In genomic region chr9:48834541-48835411, GRCm38 (mm10) we compare ENCODE assay signal across 8 mouse cellular contexts. TPM values are rescaled to one million over a fixed set of nuclear protein-coding genes. Genes with fewer than 3 reads are reported as not detected.
DNase-seq lines count a peak whose midpoint lies in the region; ATAC-seq and TF ChIP-seq lines count a peak whose summit lies in the region.

No protein-coding gene starts in this region.

- H3K4me3 ChIP-seq in lung, adult 2 months (replicated peaks; ENCODE audit: extremely low read depth, low read depth, low read length): peak overlapping the region; percentile 94
- H3K4me3 ChIP-seq in bone marrow, adult 2 months (replicated peaks; ENCODE audit: control insufficient read depth, low read depth, low read length): peak overlapping the region; percentile 60
- peak overlapping the region; percentile 71 for H3K4me3 ChIP-seq in forebrain, embryonic 15.5 days
- peak overlapping the region; percentile 79 for H3K4me3 ChIP-seq in hindbrain, postnatal 0 days (ENCODE audit: low read length)
- peak overlapping the region; percentile 64 for H3K4me3 ChIP-seq in liver, embryonic 11.5 days (ENCODE audit: low read depth, low read length)
- peak overlapping the region; percentile 67 for H3K4me3 ChIP-seq in neural tube, embryonic 14.5 days (ENCODE audit: low read depth, low read length)

- DNase-seq in lung, adult 2 months: peak; percentile 68
- DNase-seq in lung, adult 18-20 months: no peak
- peak; percentile 57 for DNase-seq in hindbrain, postnatal 0 days (ENCODE audit: low spot score)
- DNase-seq in liver, embryonic 11.5 days (ENCODE audit: low spot score): peak; percentile 67
- DNase-seq in T-cell, adult 2 months (ENCODE audit: low spot score): no peak

- peak overlapping the region; percentile 100 for H3K4me2 ChIP-seq in forebrain, embryonic 15.5 days (replicated peaks)
- peak overlapping the region; percentile 100 for H3K4me2 ChIP-seq in hindbrain, postnatal 0 days (ENCODE audit: low read depth, low read length)
- peak overlapping the region; percentile 93 for H3K4me2 ChIP-seq in liver, embryonic 11.5 days
- peak overlapping the region; percentile 98 for H3K4me2 ChIP-seq in neural tube, embryonic 14.5 days (ENCODE audit: low read depth, low read length)

- TF ChIP-seq CTCF in lung, adult 2 months (IDR thresholded peaks at IDR 0.05; ENCODE audit: insufficient read depth, low read length): no peak
- TF ChIP-seq CTCF in bone marrow, adult 2 months (IDR thresholded peaks at IDR 0.05; ENCODE audit: control insufficient read depth, insufficient read depth, low read length): no peak
- no peak for TF ChIP-seq CTCF in hindbrain, postnatal 0 days (IDR thresholded peaks at IDR 0.05; ENCODE audit: low read depth)

- peak; percentile 38; the same call in 1 of the 2 replicates for TF ChIP-seq POLR2A in lung, adult 2 months (IDR thresholded peaks at IDR 0.05; ENCODE audit: borderline replicate concordance, extremely low read depth, low read depth, low read length)
- TF ChIP-seq POLR2A in bone marrow, adult 2 months (IDR thresholded peaks at IDR 0.05; ENCODE audit: borderline replicate concordance, control insufficient read depth, low read depth, low read length): no peak

- peak overlapping the region; percentile 62 for H3K9ac ChIP-seq in forebrain, embryonic 15.5 days (replicated peaks)
- H3K9ac ChIP-seq in hindbrain, postnatal 0 days (replicated peaks; ENCODE audit: low read length): peak overlapping the region; percentile 70
- peak overlapping the region; percentile 44 for H3K9ac ChIP-seq in liver, embryonic 11.5 days (ENCODE audit: low read depth, low read length)
- peak overlapping the region; percentile 66 for H3K9ac ChIP-seq in neural tube, embryonic 14.5 days (replicated peaks; ENCODE audit: low read depth, low read length)

- H3K27me3 ChIP-seq in forebrain, embryonic 15.5 days: peaks cover 44% of the 10 kb centered on the region
- 0 out of 2 replicates have a peak, but pooled peaks cover 4% of the 10 kb centered on the region for H3K27me3 ChIP-seq in hindbrain, postnatal 0 days (ENCODE audit: insufficient read depth, low read length)
- peaks cover 84% of the 10 kb centered on the region for H3K27me3 ChIP-seq in liver, embryonic 11.5 days (replicated peaks; ENCODE audit: control insufficient read depth, insufficient read depth, low read length)
- 0 out of 2 replicates have a peak, but pooled peaks cover 2% of the 10 kb centered on the region for H3K27me3 ChIP-seq in neural tube, embryonic 14.5 days (ENCODE audit: control insufficient read depth, insufficient read depth, low read length)

- no peak overlapping the region; the same call in 1 of the 2 replicates for H3K27ac ChIP-seq in bone marrow, adult 2 months (ENCODE audit: control insufficient read depth, insufficient read depth, low read depth, low read length, poor library complexity)
- no peak overlapping the region for H3K27ac ChIP-seq in forebrain, embryonic 15.5 days (replicated peaks)
- no peak overlapping the region for H3K27ac ChIP-seq in hindbrain, postnatal 0 days
- H3K27ac ChIP-seq in liver, embryonic 11.5 days (ENCODE audit: low read depth, low read length): no peak overlapping the region
- no peak overlapping the region for H3K27ac ChIP-seq in neural tube, embryonic 14.5 days (ENCODE audit: low read depth, low read length)

- peaks cover 20% of the 10 kb centered on the region for H3K4me1 ChIP-seq in lung, adult 2 months (ENCODE audit: control insufficient read depth, insufficient read depth, low read length)
- H3K4me1 ChIP-seq in bone marrow, adult 2 months (ENCODE audit: control insufficient read depth, insufficient read depth, low read length): no peaks in the 10 kb centered on the region
- H3K4me1 ChIP-seq in forebrain, embryonic 15.5 days: peaks cover 32% of the 10 kb centered on the region
- 0 out of 2 replicates have a peak, but pooled peaks cover 15% of the 10 kb centered on the region for H3K4me1 ChIP-seq in hindbrain, postnatal 0 days (ENCODE audit: insufficient read depth, low read length)
- H3K4me1 ChIP-seq in liver, embryonic 11.5 days (replicated peaks; ENCODE audit: control insufficient read depth, insufficient read depth, low read length): peaks cover 14% of the 10 kb centered on the region
- peaks cover 22% of the 10 kb centered on the region; the same call in 1 of the 2 replicates for H3K4me1 ChIP-seq in neural tube, embryonic 14.5 days (ENCODE audit: control insufficient read depth, insufficient read depth, low read length)

- ATAC-seq in forebrain, embryonic 15.5 days (replicated peaks): peak; percentile 39; the same call in 1 of the 2 replicates
- no peak; the same call in 1 of the 2 replicates for ATAC-seq in hindbrain, postnatal 0 days
- no peak for ATAC-seq in liver, embryonic 11.5 days (replicated peaks; ENCODE audit: low FRiP score)
- no peak; the same call in 1 of the 2 replicates for ATAC-seq in neural tube, embryonic 14.5 days (ENCODE audit: low read depth)

- 2% methylated on average over 65 of the region's 65 CpGs for WGBS in lung, adult 2 months
- WGBS in bone marrow, adult 2 months: 2% methylated on average over 65 of the region's 65 CpGs
- WGBS in forebrain, embryonic 15.5 days: under 1% methylated on average over 65 of the region's 65 CpGs
- WGBS in hindbrain, postnatal 0 days: under 1% methylated on average over 65 of the region's 65 CpGs
- under 1% methylated on average over 65 of the region's 65 CpGs for WGBS in liver, embryonic 11.5 days
- under 1% methylated on average over 63 of the region's 65 CpGs for WGBS in neural tube, embryonic 14.5 days

- H3K9me3 ChIP-seq in forebrain, embryonic 15.5 days: no peaks in the 10 kb centered on the region
- H3K9me3 ChIP-seq in hindbrain, postnatal 0 days (ENCODE audit: low read length): no peaks in the 10 kb centered on the region
- H3K9me3 ChIP-seq in liver, embryonic 11.5 days (ENCODE audit: control insufficient read depth, low read length): no peaks in the 10 kb centered on the region
- no peaks in the 10 kb centered on the region for H3K9me3 ChIP-seq in neural tube, embryonic 14.5 days (ENCODE audit: control insufficient read depth, low read length)

- no peaks in the 10 kb centered on the region for H3K36me3 ChIP-seq in forebrain, embryonic 15.5 days
- no peaks in the 10 kb centered on the region for H3K36me3 ChIP-seq in hindbrain, postnatal 0 days (ENCODE audit: insufficient read depth, low read length)
- no peaks in the 10 kb centered on the region for H3K36me3 ChIP-seq in liver, embryonic 11.5 days (ENCODE audit: control insufficient read depth, insufficient read depth, low read length)
- no peaks in the 10 kb centered on the region for H3K36me3 ChIP-seq in neural tube, embryonic 14.5 days (ENCODE audit: control insufficient read depth, insufficient read depth, low read length)

RNA-seq across cellular contexts. Expression of gene Zbtb16, which starts 1.2 kb away (rescaled TPM):
- polyA plus RNA-seq in lung, adult 2 months (2012; rRNA removed): 16.0 and 44.4 TPM in 2 replicates
- polyA plus RNA-seq in bone marrow, adult 2 months (2011; ENCODE audit: insufficient read depth, insufficient read length, low replicate concordance, missing spikeins): 4.2 and 7.5 TPM in 2 replicates
- polyA plus RNA-seq in forebrain, embryonic 15.5 days (2015; fragmentation: Nextera tagmentation; extraction: Ambion mirVana): 5.2 and 5.7 TPM in 2 replicates
- total RNA-seq in hindbrain, postnatal 0 days (2014; rRNA removed): 11.2 and 13.5 TPM in 2 replicates
- 5.4 and 6.8 TPM in 2 replicates for polyA plus RNA-seq in hindbrain, postnatal 0 days (2015; fragmentation: Nextera tagmentation; extraction: Ambion mirVana)
- 2.3 and 2.8 TPM in 2 replicates for polyA plus RNA-seq in liver, embryonic 11.5 days (2014; fragmentation: Nextera tagmentation; extraction: Ambion mirVana)
- 8.9 and 12.0 TPM in 2 replicates for polyA plus RNA-seq in neural tube, embryonic 14.5 days (2014; fragmentation: Nextera tagmentation; extraction: Ambion mirVana)

Comparison
In these comparisons a context has a peak if more than half of its experiments do, and no peak if none do; other contexts are left out.
1. DNase-seq: peak in lung, adult 2 months (single experiment), hindbrain, postnatal 0 days (single experiment) and liver, embryonic 11.5 days (single experiment); none in lung, adult 18-20 months (0 of 2) and T-cell, adult 2 months (single experiment).
2. Peak in every context shown above with its lines, with median percentiles within 50 percentile points of each other: H3K4me3 ChIP-seq, H3K4me2 ChIP-seq and H3K9ac ChIP-seq.